Mouse (Mus musculus): ENCODE measurements at regions not wholly inside any gene's neighbourhood (a gene's known extent, or its start where the extent isn't known, plus 50 kb on each side); places are given as distances from the start of the nearest gene placed in this dataset.

DNA sequence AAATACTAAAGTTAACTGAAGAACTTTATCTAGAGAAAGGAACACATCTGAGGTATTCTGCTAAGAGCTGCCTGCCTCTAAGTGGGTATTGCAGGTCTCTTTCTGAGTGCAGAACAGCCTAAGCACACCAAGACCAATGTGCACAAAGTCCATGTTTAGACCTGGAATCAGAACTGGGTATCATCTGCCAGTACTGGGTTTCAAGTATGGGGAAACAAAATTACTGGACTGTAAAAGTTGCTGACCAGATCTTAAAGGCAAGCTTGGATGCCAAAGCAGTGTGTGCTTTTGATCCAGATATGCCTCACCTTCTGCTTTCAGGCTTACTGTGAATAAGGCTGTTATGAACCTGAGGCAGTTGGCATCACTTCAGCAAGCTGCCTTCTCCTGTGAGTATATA is 579.9 kb upstream of the Luzp2 start:
- peak; percentile 48 for DNase-seq

Data from kidney, adult 9 months (tissue).